Mouse (Mus musculus) right cerebral cortex, postnatal 14 days (tissue): ENCODE measurements around the gene Astn2.
A peak's percentile ranks its signal among the peaks of the same experiment; 100 is the strongest.

Experiments
- DNase-seq: peaks from one replicate; pipeline ENCODE4 v3.0.0; 2022

Gene Astn2

GRCm38 (mm10) chr4:65959188-65959759 is 445.1 kb downstream of the Astn2 start:
- DNase-seq, result no peak

DNA sequence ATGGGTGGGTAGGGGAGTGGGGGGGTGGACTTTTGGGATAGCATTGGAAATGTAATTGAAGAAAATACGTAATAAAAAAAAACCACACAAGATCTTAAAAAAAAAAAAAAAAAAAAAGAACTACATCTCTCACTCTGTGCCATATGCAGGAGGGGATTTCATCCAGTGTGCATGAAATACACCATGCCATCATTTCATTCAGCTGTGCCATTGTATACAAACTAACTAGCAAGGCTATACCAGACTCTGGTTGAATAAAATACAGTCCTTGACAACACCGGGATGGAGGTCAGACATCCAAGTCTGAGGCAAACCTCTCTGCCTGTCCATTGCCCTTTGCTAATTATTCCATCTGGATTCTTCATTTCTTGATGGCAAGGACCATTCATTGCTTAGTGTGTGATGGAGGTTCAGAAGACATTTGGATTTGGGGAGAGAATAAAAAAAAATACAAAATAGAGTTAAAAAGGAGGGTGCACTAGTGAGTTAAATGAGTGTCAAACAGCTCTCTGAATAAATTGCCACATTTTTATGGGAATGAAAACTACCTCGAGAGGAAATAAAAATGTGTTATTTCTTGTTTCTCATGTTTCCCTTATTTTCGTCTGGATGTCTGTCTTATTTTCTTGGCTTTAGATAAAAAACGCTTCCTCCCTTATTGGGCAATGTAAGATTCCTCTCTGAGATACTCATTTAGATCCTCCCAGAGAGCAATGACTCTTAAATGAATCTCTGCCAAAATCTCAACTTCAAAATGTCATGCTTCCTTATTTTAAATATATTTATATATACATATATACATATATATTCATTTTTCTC is 445.8 kb downstream of the Astn2 start:
- DNase-seq, result no peak

DNA sequence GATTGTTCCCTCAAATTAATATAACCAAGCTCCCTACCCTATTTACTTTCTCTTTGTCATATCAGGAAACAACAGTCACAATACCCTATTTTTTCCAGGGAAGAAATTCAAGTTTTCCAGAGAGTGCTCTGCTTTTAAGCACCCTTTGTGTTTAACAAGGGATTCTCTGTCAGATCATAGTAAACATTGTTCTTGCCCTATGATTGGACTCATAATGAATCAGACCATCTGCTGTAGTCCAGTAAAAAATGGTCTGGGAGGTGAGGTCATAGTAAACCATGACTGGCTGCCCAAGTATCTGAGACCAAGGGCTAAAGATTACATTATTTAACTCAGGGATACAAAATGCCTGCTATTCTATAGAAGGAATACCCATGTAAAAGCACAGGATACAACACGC is 452.5 kb downstream of the Astn2 start:
- DNase-seq, result no peak

GRCm38 (mm10) chr4:65947141-65947649 is 457.2 kb downstream of the Astn2 start:
- no peak for DNase-seq

DNA sequence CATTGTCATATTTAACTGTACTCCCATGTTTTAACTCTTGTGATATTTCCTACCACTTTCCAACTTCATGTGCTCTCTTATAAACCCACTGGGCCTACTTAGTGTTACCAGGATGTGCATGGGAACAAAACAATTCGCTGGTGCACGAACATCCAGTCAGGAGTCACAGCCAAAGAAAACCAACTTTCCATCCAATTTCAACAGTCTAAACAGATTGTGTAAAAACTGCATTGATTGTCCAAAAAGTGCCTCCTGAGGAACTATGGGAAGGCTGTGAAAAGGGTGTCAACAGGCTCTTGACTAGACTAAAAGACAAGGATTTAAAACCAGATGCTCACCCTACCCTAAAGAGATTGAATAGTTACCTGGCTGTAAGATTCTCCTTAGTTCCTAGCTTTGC is 458.4 kb downstream of the Astn2 start:
- DNase-seq, result no peak

- no peak for DNase-seq
Measured at GRCm38 (mm10) chr4:65930901-65931300, 473.5 kb downstream of the Astn2 start.

DNA sequence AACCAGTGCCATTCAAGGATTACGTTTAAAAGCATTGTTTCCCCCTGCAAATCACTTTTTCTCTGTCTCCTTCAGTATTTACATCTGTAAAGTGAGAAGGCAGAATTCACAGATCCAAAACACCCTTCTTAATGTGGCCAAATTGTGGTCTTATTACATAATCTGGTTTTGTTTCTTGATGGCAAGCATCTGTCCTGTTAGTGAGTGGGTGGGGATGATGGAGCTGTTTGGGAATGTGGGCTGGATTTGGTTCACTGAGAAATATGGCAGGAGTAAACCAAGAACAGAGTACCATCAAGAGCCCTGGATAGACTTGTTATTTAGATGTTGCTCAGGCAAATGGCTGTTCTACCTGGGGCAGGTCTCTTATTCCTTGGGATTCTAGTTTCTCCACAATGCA is 484.1 kb downstream of the Astn2 start:
- no peak for DNase-seq

DNA sequence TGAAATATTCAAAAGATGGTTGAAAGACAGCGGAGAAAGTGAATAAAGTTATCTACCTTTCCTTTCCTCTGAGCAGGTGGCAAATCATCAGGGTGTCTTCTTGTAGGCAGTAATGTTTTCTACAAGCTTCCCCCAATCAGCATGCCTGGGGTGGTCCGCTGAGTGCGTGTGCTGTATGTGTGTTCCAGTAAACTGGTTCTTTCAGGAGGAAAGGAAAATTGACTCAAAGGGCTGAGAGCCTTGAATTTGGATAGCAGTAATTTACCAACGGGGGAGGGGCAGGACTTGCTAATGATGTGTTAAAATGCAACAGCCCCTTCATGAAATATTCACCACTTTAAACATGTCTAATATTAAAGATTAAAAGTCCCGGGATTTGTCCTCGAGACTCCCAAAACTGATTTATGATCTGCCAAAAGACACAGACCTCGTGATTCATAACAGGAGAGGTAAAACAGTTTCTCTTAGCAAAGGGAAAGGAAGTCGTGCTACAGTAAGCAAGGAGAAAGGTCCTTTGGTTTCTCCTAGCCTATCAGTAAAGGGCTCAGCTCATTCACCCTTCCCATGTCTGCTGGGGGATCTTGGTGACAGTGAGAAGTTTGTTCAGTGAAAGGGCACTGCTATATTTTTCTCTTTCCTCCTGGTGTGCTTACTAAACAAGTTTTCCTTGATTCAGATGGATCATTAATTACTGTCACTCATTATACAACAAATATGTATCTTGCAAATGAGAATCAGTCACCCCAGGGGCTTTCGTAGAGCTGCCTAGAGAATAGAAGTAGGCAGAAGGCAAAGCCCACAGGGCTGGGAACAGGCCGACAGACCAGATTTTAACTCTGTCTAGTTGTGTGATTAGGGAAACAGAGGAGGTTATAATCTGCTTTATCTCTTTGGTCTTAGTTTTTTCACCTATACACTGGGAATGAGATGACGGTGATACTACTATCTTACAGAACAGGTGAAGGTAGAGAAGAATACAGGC is 488.1 kb downstream of the Astn2 start:
- no peak for DNase-seq

GRCm38 (mm10) chr4:65912247-65912942 is 492.0 kb downstream of the Astn2 start:
- DNase-seq, result no peak

DNA sequence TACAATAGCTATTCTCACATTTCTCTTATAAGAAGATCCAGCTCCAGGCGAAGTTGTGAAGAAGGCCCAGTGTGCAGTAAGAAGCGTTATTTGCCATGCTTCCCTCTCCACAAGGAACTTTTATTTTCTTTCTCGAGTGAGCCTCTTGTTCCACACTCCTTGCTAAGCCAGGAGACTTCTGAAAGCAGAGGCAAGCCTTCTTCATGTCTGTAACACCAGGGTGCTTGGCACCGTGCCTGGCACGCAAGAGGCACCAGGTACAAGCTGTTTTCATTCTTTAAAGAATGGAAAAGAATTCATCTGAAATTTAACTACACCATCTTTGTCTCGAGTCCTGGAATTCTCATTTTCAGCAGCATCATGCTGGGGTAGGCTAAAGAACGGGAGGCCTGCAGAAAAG is 496.8 kb downstream of the Astn2 start:
- DNase-seq, result no peak

GRCm38 (mm10) chr4:65904963-65905362 is 499.4 kb downstream of the Astn2 start:
- no peak for DNase-seq

GRCm38 (mm10) chr4:65896092-65897027 is 508.1 kb downstream of the Astn2 start:
- no peak for DNase-seq

GRCm38 (mm10) chr4:65888332-65888993 is 515.9 kb downstream of the Astn2 start:
- no peak for DNase-seq

- DNase-seq, result no peak
Measured at GRCm38 (mm10) chr4:65886862-65887261, 517.5 kb downstream of the Astn2 start.

DNA sequence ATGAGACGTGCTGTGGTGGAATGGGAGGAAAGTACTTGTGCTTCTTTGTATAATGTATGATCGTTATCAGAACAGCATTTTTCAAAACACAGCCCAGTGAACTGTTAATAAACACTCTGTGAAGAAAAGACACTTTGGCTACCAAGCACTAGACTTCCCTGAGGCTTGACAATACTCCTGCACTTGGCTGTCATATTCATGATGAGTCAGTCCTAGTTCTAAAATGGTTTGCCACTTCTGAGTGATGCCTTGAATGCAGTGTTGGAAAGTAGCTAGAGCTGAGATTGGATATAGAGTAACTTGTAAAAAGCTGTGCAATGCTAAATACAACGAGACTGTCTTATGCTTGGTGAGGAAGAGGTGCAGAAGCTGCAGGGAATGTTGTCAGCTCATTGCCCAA is 518.5 kb downstream of the Astn2 start:
- no peak for DNase-seq

GRCm38 (mm10) chr4:65874236-65874781 is 530.1 kb downstream of the Astn2 start:
- DNase-seq, result no peak

GRCm38 (mm10) chr4:65864551-65864950 is 539.9 kb downstream of the Astn2 start:
- DNase-seq, result no peak

GRCm38 (mm10) chr4:65843191-65843590 is 561.2 kb downstream of the Astn2 start:
- DNase-seq, result no peak

- DNase-seq, result peak; percentile 15
Measured at GRCm38 (mm10) chr4:65839550-65840000, 564.8 kb downstream of the Astn2 start.

GRCm38 (mm10) chr4:65838781-65839180 is 565.6 kb downstream of the Astn2 start:
- DNase-seq, result no peak
